In the genomic region with DNA sequence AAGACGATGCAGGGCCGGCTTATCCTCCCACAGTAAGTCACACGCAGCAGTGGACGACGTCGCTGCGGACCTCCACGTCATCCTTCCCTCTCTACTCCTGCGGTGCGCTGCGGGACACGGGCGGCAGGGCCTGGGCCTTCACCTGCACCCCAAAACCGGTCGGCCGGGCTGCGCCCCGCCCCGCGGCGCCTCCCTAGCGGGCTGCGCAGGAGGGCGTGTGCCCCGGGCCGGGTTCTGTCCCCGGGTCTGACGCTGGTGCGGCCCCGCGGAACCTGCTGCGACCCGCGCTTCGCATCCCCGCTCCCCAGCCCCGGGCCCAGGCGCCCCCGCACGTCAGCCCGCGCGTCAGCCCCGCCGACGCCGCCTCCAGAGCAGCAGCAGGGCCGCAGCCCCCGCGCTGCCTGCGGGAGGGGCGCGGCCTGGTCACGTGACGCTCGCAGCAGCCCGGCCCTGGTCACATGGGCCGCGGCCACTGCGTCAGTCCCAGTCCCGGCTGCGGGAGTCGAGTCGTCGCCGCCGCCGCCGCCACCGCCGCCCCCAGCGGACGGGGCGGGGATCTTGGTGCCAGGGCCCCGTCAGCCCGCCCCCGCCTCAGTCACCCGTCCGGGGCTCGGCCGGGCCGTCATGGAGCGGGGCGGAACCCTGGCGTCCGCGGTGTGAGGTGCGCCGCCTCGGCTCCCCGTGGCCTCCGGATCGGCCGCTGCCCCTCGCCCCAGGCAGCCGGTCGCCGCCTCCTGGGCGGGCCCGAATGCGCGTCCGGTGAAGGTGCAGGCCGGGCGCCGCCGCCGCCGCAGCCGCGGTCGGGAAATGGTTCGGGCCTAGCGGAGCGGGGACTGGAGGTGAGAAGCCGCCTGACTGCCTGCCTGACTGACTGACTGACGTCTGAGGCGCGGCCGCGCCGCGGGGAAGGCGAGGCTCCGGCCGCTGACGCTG, we compare ENCODE assay signal across 7 mouse cellular contexts. TPM values are rescaled to one million over a fixed set of nuclear protein-coding genes. Genes with fewer than 3 reads are reported as not detected.
DNase-seq lines count a peak whose midpoint lies in the region; ATAC-seq lines count a peak whose summit lies in the region.

Aff4 (plus strand) TSS at position 543 of the 933 bp plus-strand sequence.

- H3K9ac ChIP-seq in midbrain, embryonic 12.5 days (replicated peaks), result peak within 1 kb of the TSS; percentile 97

- no peaks in the 10 kb centered on the region for H3K27me3 ChIP-seq in embryonic facial prominence, embryonic 10.5 days (replicated peaks; ENCODE audit: low read depth, poor library complexity, severe bottlenecking)
- no peaks in the 10 kb centered on the region for H3K27me3 ChIP-seq in limb, embryonic 10.5 days (ENCODE audit: low read depth, poor library complexity, severe bottlenecking)
- H3K27me3 ChIP-seq in midbrain, embryonic 12.5 days, result no peaks in the 10 kb centered on the region

- H3K4me2 ChIP-seq in midbrain, embryonic 12.5 days (replicated peaks), result peak within 1 kb of the TSS; percentile 87

- ATAC-seq in granulocyte monocyte progenitor cell, adult 5-6 weeks (replicated peaks; ENCODE audit: poor library complexity, severe bottlenecking), result peak; percentile 88
- peak; percentile 96 for ATAC-seq in midbrain, embryonic 12.5 days (ENCODE audit: low FRiP score, low read depth)

- peak within 1 kb of the TSS; percentile 87 for H3K4me3 ChIP-seq in embryonic facial prominence, embryonic 10.5 days
- H3K4me3 ChIP-seq in limb, embryonic 10.5 days, result peak within 1 kb of the TSS; percentile 93
- peak within 1 kb of the TSS; percentile 96 for H3K4me3 ChIP-seq in midbrain, embryonic 12.5 days

- H3K9me3 ChIP-seq in embryonic facial prominence, embryonic 10.5 days, result no peaks in the 10 kb centered on the region
- no peaks in the 10 kb centered on the region for H3K9me3 ChIP-seq in limb, embryonic 10.5 days (replicated peaks)
- no peaks in the 10 kb centered on the region for H3K9me3 ChIP-seq in midbrain, embryonic 12.5 days

- under 1% methylated on average over 127 of the region's 127 CpGs for WGBS in embryonic facial prominence, embryonic 10.5 days
- under 1% methylated on average over 126 of the region's 127 CpGs for WGBS in limb, embryonic 10.5 days
- WGBS in midbrain, embryonic 12.5 days, result under 1% methylated on average over 90 of the region's 127 CpGs

- H3K36me3 ChIP-seq in embryonic facial prominence, embryonic 10.5 days (replicated peaks), result peaks cover 13% of the 10 kb centered on the region
- peaks cover 17% of the 10 kb centered on the region for H3K36me3 ChIP-seq in limb, embryonic 10.5 days
- H3K36me3 ChIP-seq in midbrain, embryonic 12.5 days, result no peaks in the 10 kb centered on the region

- H3K4me1 ChIP-seq in embryonic facial prominence, embryonic 10.5 days, result peaks cover 14% of the 10 kb centered on the region
- peaks cover 9% of the 10 kb centered on the region for H3K4me1 ChIP-seq in limb, embryonic 10.5 days
- H3K4me1 ChIP-seq in midbrain, embryonic 12.5 days, result peaks cover 10% of the 10 kb centered on the region

- peak within 1 kb of the TSS; percentile 97 for H3K27ac ChIP-seq in embryonic facial prominence, embryonic 10.5 days (replicated peaks)
- peak within 1 kb of the TSS; percentile 98 for H3K27ac ChIP-seq in limb, embryonic 10.5 days
- peak within 1 kb of the TSS; percentile 98 for H3K27ac ChIP-seq in midbrain, embryonic 12.5 days (replicated peaks)

- DNase-seq in adrenal gland, postnatal 14 days, result peak; percentile 92
- peak; percentile 93 for DNase-seq in embryonic facial prominence, embryonic 10.5 days (ENCODE audit: low spot score)
- peak; percentile 88 for DNase-seq in kidney, adult 11 months
- peak; percentile 92 for DNase-seq in limb, embryonic 10.5 days (ENCODE audit: low spot score)
- peak; percentile 91 for DNase-seq in skeletal muscle tissue, adult 2 months (ENCODE audit: low read depth, low spot score)

RNA-seq across cellular contexts. Expression of gene Aff4, which starts in this region (rescaled TPM):
- total RNA-seq in adrenal gland, postnatal 14 days (2021), result 168 and 172 TPM in 2 replicates
- 37.5 and 42.7 TPM in 2 replicates for polyA plus RNA-seq in embryonic facial prominence, embryonic 10.5 days (2016; fragmentation: Nextera tagmentation; extraction: Ambion mirVana)
- total RNA-seq in granulocyte monocyte progenitor cell, adult 5-6 weeks (2014; fragmentation: Nextera tagmentation), result 52.9 and 69.9 TPM in 2 replicates
- total RNA-seq in granulocyte monocyte progenitor cell, adult 5-6 weeks (2017), result 42.4 and 95.9 TPM in 2 replicates
- 33.7 and 38.0 TPM in 2 replicates for polyA plus RNA-seq in limb, embryonic 10.5 days (2016; fragmentation: Nextera tagmentation; extraction: Ambion mirVana)
- 77.4 and 98.0 TPM in 2 replicates for polyA plus RNA-seq in midbrain, embryonic 12.5 days (2016; fragmentation: Nextera tagmentation; extraction: Ambion mirVana)

Comparison
In these comparisons a context has a peak if more than half of its experiments do, and no peak if none do; other contexts are left out.
1. Peak in every context shown above with its lines: DNase-seq, ATAC-seq, H3K4me3 ChIP-seq and H3K27ac ChIP-seq.